Mouse (Mus musculus) hindbrain, embryonic 13.5 days (tissue): Measurements from ENCODE around the gene Gm16181. TPM values are rescaled to one million over a fixed set of nuclear protein-coding genes. Genes with fewer than 3 reads are reported as not detected.

Experiments
- microRNA-seq: library from miRNA; unstranded; fragments of <30 nt; microRNA quantifications from one replicate; pipeline ENCODE4, GENCODE M21; 2016
- polyA plus RNA-seq: library from polyadenylated mRNA; unstranded; fragments of >200 nt; fragmentation: Nextera tagmentation; extraction: Ambion mirVana; gene quantifications from 2 replicates; pipeline ENCODE4 v1.2.1, GENCODE M21; 2015

Gene Gm16181
- polyA plus RNA-seq, 1 experiment from 2014 or later, result 0.83 TPM

Small RNA genes lying within 50 kb of the gene (microRNA-seq; reads per million reads assigned to microRNA genes)
- gene Mir6973a (not detected), gene Mir6974 (not detected), gene Mir6975 (1.2 reads per million), gene Mir8094 (0.70 reads per million)

Other genes starting within 250 kb of the Gm16181 start
- 4.0 and 4.6 TPM in 2 replicates for gene Hspa1a, start 248.7 kb upstream of the Gm16181 start, polyA plus RNA-seq
- gene Hspa1l, start 248.1 kb upstream of the Gm16181 start, polyA plus RNA-seq, result 0.85 and 1.1 TPM in 2 replicates
- 112 and 117 TPM in 2 replicates for gene Lsm2, start 239.0 kb upstream of the Gm16181 start, polyA plus RNA-seq
- gene Vars, start 219.8 kb upstream of the Gm16181 start, polyA plus RNA-seq, result 57.3 TPM in 2 replicates
- gene Vwa7, start 204.3 kb upstream of the Gm16181 start, polyA plus RNA-seq, result 0.16 and 0.18 TPM in 2 replicates
- 2.5 and 2.9 TPM in 2 replicates for gene Sapcd1, start 192.8 kb upstream of the Gm16181 start, polyA plus RNA-seq
- gene Msh5, start 174.1 kb upstream of the Gm16181 start, polyA plus RNA-seq, result 2.7 and 3.5 TPM in 2 replicates
- gene Clic1, start 170.9 kb upstream of the Gm16181 start, polyA plus RNA-seq, result 100 and 102 TPM in 2 replicates
- 420 and 426 TPM in 2 replicates for gene Ddah2, start 161.8 kb upstream of the Gm16181 start, polyA plus RNA-seq
- gene Ly6g6c, start 155.4 kb upstream of the Gm16181 start, polyA plus RNA-seq, result not detected in 2 replicates
- 0.25 and 0.31 TPM in 2 replicates for gene Mpig6b, start 154.7 kb upstream of the Gm16181 start, polyA plus RNA-seq
- gene Ly6g6e, start 143.9 kb upstream of the Gm16181 start, polyA plus RNA-seq, result 0.45 TPM in 1 of 2 replicates, not detected in the other
- gene Ly6g6d, start 142.8 kb upstream of the Gm16181 start, polyA plus RNA-seq, result 0.61 and 1.1 TPM in 2 replicates
- gene Ly6g6f, start 135.2 kb upstream of the Gm16181 start, polyA plus RNA-seq, result 0.19 and 0.28 TPM in 2 replicates
- gene Abhd16a, start 131.6 kb upstream of the Gm16181 start, polyA plus RNA-seq, result 86.9 and 93.8 TPM in 2 replicates
- gene Ly6g5c, start 112.6 kb upstream of the Gm16181 start, polyA plus RNA-seq, result 0.36 TPM in 1 of 2 replicates, not detected in the other
- 1.1 and 1.9 TPM in 2 replicates for gene Ly6g5b, start 105.4 kb upstream of the Gm16181 start, polyA plus RNA-seq
- 21.6 and 24.4 TPM in 2 replicates for gene Gpank1, start 99.4 kb upstream of the Gm16181 start, polyA plus RNA-seq
- 317 and 322 TPM in 2 replicates for gene Csnk2b, start 98.8 kb upstream of the Gm16181 start, polyA plus RNA-seq
- gene D17H6S53E, start 94.5 kb upstream of the Gm16181 start, polyA plus RNA-seq, result 10.2 and 11.2 TPM in 2 replicates
- gene Apom, start 88.8 kb upstream of the Gm16181 start, polyA plus RNA-seq, result 0.34 and 0.84 TPM in 2 replicates
- gene Bag6, start 85.7 kb upstream of the Gm16181 start, polyA plus RNA-seq, result 76.5 and 81.9 TPM in 2 replicates
- gene Prrc2a, start 55.9 kb upstream of the Gm16181 start, polyA plus RNA-seq, result 181 and 196 TPM in 2 replicates
- 8.7 and 11.6 TPM in 2 replicates for gene Aif1, start 44.8 kb upstream of the Gm16181 start, polyA plus RNA-seq
- gene Lst1, start 32.4 kb upstream of the Gm16181 start, polyA plus RNA-seq, result 6.8 and 8.9 TPM in 2 replicates
- 0.44 and 0.52 TPM in 2 replicates for gene Ltb, start 26.4 kb upstream of the Gm16181 start, polyA plus RNA-seq
- gene Tnf, start 18.8 kb upstream of the Gm16181 start, polyA plus RNA-seq, result not detected in 2 replicates
- gene Lta, start 15.5 kb upstream of the Gm16181 start, polyA plus RNA-seq, result 0.23 and 0.27 TPM in 2 replicates
- gene Atp6v1g2, start 12.8 kb downstream of the Gm16181 start, polyA plus RNA-seq, result 52.4 and 54.2 TPM in 2 replicates
- 8.4 and 10.8 TPM in 2 replicates for gene Nfkbil1, start 15.0 kb downstream of the Gm16181 start, polyA plus RNA-seq
- 391 and 410 TPM in 2 replicates for gene Ddx39b, start 20.9 kb downstream of the Gm16181 start, polyA plus RNA-seq
- 73.4 and 73.6 TPM in 2 replicates for gene H2-D1, start 41.9 kb downstream of the Gm16181 start, polyA plus RNA-seq
- gene H2-Q1, start 99.6 kb downstream of the Gm16181 start, polyA plus RNA-seq, result 0.14 and 0.30 TPM in 2 replicates
- 0.68 and 1.0 TPM in 2 replicates for gene H2-Q2, start 121.4 kb downstream of the Gm16181 start, polyA plus RNA-seq
- gene H2-Q4, start 158.8 kb downstream of the Gm16181 start, polyA plus RNA-seq, result 1.0 and 1.2 TPM in 2 replicates
- gene H2-Q6, start 204.0 kb downstream of the Gm16181 start, polyA plus RNA-seq, result 0.30 and 0.34 TPM in 2 replicates
- 2.4 TPM in 2 replicates for gene H2-Q7, start 218.3 kb downstream of the Gm16181 start, polyA plus RNA-seq
- gene H2-Q10, start 249.3 kb downstream of the Gm16181 start, polyA plus RNA-seq, result 0.10 and 0.23 TPM in 2 replicates